Mouse (Mus musculus) frontal cortex, postnatal 25 days (tissue): ENCODE measurements at regions not wholly inside any gene's neighbourhood (a gene's known extent, or its start where the extent isn't known, plus 50 kb on each side); places are given as distances from the start of the nearest gene placed in this dataset.

Source experiments
- DNase-seq, 2 experiments: peaks; one replicate each; pipeline ENCODE4 v3.0.0; 2022; ENCODE audit warnings: low spot score in 2 of 2

DNA sequence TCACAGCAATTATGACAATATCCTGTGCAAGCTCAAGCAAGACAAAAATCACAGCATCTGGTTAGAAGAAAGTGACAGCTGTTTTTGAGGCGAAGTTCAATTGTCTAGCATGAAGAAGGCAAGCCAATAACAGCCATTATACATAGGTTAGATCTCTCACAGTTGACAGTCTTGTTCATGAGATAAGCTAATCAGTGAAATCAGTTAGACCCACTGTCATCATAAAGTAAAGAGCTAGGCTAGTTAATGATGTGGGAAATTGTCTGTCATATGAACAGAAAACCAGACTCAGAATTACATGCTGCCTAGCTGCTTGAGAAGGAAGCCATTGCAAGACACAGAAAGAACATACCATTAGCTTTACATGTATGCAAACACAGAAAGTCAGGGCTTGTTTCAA, 470.2 kb upstream of the 5930422O12Rik start:
- no peak for DNase-seq

DNA sequence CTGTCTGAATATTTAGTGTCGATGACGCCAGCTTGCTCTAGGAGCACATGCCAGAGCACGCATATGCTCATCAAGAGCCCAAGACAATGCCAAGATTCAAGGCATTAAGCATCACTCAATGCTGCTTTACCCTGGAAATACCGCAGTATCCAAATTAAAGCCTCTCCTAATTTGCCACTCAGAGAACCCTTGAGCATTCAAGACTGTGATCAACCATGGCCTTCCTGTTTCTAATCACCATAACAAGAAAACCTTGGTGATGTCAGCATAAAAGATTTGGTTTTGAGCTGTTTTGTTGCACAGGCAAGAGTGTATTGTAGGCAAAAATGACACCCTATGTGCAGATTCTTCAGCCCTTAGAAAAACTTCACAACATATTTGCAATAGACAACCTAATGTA, 469.7 kb upstream of the 5930422O12Rik start:
- DNase-seq, result no peak

DNA sequence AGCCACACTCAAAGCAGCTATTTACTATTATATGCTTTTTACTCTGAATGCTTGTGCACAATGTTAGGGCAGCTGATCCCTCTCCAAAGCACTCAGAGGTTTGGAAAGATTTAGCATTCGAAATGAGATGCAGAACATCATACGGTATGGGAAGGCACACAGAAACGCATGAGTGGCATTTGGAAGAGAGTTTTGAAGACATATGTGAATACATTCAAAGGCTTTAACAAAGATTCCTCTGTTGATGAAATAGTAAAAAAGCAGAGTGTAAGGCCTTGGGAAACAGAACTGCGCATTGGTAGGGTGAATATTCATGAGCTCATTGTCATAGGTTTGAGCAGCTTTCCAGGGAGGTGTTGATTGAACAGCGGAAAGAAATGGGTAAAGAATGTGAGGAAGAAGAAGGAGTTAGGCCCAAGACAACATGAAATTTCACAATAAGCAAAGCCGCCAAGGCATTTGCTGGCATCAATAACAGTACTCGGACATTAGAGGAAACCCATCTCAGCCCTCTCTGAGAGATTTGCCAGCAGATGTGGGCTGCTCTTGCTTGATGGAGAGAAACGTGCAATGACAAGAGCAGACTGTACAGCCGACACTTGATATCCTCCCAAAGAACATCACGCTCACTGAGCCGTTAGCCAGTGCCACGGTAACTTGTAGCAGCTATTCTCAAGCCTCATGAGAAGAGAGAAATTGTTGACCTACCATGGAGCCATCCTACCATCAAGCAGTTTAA, 469.0 kb upstream of the 5930422O12Rik start:
- no peak for DNase-seq

DNA sequence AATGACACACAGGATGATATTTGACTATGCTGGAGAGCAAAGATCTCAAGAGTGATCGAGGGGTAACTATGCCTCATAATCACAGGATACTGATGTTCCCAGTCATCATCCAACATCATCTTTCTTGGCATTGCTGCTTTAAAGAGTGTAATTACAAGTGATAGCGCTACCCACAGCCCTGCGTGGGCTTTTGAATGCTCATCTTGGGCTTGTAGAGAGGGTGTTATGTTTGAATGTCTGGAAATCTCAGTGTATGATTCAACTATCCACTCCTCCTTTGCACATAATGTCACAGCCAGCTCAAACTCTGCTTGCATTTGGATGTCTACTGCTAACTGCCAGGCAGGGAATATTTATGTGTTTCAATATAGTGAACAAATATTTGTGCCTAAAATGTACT, 438.3 kb upstream of the 5930422O12Rik start:
- peak in 1 of 2 experiments; percentile 11 for DNase-seq

DNA sequence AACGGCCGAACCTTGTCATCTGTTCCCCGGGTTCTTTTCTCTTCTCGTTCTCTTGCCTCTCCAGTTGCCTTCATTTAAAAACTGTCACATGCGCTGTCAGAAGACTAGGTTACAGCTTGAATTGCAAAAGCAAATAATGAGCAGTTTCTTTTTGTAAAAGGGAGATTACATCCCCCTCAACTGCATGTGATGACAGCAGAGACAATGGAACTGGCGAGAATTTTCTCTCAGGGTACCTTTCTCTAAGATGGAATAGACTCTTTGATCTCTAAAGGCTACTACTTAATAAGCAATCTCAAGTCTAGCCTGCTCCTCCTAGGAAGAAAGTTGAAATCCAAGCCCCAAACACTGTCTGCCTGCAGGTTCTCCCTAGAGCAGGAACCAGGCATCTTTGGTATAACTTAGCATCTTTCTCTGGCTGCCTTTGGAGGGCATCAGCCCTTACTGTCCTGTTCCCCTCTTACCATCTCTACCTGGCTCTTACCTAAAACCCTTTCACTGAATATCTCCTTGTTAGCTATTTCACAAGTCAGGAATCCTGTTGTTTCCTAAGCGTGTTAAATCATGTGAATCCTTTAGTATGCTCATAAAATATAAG, 424.4 kb upstream of the 5930422O12Rik start:
- DNase-seq, result no peak

DNA sequence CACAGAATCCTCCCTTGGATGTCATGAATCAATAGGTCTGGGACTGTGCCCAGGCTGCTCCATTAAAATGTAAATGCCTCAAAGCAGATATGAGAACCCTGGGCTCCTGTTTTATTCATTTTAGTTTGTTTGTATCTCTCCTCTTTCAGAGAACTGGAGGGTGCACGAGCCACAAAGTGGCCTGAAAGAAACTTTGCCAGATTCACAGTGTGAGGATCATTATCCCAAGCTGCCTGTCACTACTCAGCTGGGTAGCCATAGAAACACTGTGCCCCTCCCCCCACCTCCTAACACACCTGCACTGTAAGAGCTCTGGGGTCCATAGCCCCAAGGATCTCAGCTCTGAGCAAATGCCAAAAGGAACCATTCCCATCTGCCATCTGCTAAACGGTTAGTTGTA, 423.9 kb upstream of the 5930422O12Rik start:
- DNase-seq, result no peak

DNA sequence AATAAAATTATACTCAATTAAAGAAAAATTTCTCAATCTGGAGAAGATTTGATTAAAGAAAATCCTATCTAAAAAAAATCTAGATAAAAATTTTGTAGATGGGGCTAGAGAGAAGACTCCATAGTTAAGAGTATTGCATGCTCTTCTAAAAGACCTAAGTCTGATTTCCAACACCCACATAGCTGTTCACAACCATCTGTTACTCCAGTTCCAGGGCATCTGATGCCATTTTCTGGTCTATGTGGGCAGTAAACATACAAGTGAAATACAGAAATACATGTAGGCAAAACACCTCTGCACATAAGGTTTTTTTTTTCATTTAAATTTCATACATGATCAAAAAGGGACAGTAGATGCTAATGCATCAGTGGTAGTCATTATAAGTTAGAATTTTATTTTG, 418.4 kb upstream of the 5930422O12Rik start:
- DNase-seq, result no peak

DNA sequence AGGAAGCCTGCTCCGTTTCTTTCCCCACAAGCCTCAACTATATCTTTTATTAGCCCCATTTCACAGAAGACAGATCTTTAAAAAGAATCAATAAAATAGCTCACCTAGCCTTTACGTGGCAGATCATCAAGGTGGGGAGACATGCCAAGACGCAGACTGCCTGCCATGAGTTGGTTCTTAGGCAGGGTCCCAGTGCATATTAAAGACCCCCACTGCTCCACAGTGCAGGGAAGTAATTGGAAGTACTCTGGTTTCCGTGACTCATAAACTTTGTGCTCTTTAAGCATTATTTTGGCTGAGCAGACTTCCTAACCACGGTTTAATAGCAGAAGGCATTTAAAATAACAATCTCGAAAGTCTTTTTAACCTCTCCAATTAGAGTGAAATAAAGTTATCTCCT, 415.7 kb upstream of the 5930422O12Rik start:
- no peak for DNase-seq

DNA sequence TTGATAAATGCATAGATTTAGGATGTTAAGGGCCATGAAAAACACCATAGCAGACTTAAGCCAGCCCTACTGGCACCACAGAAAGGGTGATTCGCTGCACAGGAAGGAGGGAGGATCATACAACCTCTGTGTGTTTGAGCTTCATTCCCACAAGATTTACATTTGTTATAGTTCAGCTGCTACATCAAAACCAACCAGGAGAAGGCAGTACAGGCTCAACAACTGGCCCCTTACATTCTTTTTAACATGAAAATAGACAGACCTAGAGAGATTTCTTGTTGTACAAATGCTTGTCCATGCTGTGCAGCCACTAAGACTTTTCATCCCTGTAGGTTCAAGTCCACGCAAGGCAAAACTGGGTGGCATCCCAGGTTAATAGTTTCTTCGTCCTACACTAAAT, 412.6 kb upstream of the 5930422O12Rik start:
- DNase-seq, result no peak

DNA sequence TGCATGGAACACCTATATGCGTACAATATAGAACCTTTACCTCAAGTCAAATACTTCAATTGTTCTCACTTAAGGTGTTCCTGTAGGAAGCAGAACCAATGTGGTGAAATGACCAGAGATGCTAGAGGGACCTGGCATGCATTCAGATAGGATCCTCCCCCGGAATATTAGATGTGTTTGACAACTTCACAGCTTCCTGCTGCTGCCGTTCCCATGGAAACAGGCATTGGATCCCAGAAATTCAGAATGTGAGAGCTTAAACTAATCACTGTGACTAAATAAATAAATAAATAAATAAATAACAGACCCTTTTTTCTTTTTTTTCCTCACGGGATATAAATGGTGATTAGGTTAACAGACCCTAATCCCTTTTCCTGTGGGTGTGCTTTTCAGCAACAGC, 401.5 kb upstream of the 5930422O12Rik start:
- DNase-seq, result no peak

DNA sequence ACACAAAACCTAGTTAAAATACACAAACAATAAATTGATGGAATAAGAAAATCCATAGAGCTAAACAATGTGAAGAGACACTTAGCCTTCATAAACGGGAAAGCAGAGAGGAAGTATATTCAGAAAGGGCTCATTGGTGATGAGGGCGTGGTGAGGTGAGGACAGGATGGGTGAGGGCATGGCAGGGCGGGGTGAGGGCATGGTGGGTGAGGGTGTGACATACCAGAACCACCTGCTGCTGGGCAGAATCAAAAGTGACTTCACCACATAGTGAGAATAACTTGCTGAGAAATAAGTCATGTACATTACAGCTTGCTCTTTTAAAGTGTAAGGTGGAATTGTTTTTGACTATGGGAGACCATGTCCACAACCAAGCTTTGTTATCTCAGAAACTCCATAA, 399.1 kb upstream of the 5930422O12Rik start:
- no peak for DNase-seq

DNA sequence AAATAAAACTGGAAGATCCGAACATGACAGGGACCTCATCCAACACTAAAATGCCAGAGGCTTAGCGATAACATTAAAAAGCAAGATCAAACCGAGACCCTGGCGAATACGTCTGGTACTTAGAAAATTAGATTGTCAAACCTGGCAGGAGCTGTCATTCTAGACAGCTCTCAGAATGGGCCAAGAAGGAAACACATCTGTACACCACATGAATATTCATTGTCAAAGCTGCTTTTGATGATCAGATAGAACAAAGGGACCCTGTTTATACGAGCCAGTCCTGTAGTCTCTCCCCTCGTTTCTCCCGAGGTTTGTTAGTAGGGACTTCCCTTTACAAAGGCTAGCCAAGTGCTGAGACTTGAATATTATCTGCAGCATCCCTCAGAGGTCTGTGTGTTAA, 376.5 kb upstream of the 5930422O12Rik start:
- no peak for DNase-seq

DNA sequence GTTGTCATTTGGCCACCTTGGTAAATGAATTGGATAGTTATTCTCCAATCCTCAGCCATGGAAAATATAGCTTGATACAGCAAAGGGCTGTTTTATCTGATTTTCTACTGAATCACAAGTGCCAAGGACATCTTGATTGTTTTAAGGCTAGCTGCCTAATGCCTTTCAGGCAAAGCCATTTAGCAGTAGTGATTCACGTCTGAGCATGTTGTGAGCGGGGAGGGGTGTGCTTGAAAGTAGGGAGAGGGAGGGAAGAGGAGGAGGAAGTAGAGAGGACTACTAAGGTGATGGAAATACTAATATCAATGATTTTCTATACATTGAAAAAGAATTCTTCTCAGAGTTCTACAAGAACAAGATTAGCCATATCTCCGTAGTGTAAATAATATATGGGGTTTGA, 362.9 kb upstream of the 5930422O12Rik start:
- no peak for DNase-seq

DNA sequence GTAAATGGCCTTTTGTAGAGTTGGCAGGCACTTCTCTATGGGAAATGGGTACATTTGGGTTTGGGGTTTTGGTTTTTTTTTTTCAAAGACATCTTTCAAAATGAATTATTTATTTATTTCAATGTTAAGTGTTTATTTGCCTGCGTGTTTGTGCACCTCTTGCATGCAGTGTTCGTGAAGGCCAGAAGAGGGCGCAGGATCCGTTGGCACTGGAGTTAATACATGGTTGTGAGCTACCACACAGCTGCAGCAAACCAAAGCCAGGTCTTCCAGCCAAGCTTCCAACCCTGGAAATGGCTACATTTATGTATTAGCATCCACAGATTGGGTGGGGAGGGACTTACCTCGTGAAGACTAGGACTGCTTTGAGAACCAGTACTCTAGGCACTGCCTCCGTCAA, 362.3 kb upstream of the 5930422O12Rik start:
- no peak for DNase-seq

DNA sequence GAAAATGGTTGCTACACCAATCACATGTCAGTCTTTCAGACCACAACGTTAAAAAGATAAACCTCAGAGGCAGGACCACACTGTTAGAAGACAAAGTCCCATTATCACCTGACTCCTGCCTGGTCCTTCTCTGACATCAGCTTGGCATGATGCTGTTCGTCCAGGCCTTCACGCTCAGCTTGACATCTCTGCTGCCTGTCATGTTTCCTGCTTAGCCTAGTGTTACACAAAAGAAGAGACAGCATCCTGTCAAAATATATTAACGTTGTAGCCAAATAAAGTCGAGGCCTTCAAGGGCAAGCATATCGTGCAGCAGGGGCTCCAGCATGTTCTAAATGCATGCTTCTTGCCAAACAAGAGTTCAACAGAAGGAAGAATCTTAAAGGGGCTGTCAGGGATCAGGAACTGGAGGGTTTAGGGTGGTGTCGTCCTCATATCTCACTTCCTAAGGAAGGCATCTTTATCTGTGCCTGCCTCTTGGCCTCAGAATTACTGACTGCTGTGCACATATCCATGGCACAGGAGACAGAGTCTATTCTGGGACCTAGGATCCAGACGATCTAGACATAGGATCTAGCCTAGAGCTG, 361.0 kb upstream of the 5930422O12Rik start:
- DNase-seq, result no peak

DNA sequence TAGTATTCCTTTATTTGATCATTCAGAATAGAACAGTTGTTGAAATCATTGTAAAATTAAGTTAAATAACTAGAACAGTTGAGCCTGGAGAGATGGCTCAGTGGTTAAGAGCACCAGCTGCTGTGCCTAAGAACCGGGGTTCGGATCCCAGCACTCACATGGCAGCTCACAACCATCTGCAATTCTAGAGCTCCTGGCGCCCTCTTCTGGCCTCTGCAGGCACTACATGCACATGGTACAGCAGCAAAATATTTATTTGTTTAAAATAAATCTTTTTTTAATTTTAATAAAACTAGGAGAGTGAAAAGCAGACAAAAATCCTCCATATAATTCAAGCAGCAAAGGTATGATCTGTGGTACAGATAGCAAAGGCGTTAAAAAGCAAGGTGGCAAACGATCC, 360.0 kb upstream of the 5930422O12Rik start:
- DNase-seq, result no peak

DNA sequence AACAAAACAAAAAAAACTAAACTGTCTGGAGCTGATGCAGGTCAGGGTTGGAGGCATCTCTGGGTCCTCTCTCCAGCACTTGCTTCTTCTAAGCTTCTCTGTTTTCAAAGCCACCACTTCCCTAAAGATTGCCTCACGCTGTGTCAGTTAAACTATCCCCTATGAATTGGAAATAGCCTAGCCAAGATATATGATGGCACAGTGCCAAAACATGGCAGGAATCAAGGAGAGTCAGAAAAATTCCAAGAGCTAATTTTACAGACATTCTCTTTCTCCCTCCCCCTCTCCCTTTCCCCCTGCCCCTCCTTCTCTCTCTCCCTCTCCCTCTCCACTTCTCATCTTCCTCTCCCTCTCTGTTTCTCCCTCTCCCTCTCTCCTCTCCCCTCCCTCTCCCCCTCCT, 353.3 kb upstream of the 5930422O12Rik start:
- DNase-seq, result no peak

DNA sequence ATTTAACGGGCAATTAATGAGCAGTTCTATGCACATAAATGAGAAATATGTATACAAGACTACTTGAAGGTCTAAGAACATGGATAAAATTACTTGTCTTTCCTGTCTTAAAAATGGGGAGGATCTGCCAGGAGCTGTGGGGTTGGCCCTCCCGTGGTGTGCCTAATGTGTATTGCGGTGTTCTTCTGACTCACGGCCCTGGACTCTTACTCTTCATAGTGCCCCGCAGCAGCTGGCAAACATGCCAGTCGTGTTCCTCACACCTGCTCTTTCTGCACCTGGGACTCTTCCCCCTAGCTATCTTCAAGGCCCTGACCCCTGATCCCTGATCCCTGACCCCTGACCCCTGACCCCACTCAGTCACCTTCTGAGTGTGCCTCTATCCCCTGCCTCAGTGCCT, 352.3 kb upstream of the 5930422O12Rik start:
- no peak for DNase-seq

DNA sequence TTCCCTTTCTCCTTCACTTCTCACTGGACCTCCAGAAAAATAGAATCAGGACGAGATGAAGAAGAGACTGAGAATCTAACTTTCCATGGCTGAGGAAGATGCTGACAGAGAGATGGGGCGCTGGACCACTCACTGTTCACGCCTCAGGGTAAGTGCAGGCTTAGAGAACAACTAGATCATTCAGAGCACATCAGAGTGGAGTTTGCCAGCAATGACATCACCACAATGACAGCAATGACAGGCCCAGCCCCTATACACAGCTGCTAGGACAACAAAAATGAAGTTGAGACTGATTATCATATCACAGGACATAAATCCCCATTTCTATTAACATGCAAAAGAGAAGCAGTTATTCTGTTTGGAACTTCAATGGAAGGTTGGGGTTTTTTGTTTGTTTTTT, 350.4 kb upstream of the 5930422O12Rik start:
- DNase-seq, result no peak

DNA sequence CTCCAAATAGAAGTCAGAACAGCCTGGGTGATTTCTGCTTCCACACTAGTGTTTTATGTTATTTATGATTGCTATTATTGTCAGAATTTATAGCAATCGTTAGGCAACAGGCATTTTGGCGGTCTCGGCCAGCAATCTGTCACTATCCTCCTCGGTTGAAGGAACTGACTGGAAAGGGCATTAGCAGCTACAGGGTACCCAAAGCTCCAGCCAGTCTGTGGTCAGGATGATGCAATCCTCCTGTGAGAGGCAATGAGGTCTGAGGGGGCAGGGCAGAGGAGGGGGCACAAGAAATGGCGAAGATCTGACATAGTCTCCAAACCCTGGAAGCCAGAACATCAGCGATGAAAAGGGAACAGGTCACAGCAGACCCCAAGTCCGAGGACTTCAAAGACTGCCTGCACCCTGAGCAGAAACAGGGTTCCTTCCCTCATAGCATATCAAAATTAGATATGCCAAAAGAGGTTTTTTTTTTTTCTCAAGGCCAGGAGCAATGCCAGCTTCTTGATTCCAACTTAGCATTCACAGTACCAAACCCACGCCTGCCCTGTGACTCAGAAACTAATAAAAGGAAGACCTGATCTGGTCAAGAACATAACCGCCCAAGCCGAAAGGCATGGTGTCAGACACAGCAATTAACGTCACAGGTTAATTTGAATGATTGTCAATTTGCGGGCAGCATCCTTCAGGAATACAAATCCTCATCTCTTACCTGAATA, 348.5 kb upstream of the 5930422O12Rik start:
- no peak for DNase-seq

DNA sequence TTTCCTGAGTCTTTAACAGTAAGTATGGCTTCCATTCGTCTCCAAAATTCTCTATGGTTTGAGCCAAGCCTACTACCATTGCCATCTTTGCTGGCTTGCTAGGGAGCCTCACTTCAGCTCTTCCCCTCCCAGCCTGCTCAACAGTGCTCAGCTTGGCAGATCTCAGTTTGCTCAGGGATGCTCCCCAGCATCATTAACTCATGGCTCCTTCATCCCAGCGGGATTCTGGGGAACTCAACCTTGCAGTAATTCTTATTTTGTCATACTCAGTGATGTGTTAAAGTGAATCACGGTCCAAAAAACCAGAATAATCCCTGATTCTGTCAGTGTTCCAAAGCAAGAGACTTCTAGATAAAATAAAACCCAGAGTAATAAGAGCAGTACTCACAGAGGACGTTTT, 346.6 kb upstream of the 5930422O12Rik start:
- no peak for DNase-seq

DNA sequence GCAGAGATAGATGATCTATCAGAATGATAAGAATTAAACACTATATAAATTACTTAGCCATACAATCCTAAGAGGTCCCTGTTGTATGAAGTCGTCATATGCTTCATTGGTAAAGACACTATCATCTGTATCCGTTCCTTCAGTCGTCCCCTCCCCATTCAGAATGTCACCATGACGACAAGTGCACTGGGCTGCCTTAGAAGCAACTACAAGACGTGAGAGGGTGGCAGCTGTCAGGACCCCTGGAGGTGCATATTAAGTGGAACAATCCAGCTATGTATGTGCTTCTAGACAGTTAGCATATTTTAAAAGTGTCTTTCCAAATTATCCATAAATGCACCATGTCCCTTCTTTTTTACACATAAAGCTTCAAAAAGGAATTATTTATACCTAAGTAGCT, 343.0 kb upstream of the 5930422O12Rik start:
- DNase-seq, result no peak

DNA sequence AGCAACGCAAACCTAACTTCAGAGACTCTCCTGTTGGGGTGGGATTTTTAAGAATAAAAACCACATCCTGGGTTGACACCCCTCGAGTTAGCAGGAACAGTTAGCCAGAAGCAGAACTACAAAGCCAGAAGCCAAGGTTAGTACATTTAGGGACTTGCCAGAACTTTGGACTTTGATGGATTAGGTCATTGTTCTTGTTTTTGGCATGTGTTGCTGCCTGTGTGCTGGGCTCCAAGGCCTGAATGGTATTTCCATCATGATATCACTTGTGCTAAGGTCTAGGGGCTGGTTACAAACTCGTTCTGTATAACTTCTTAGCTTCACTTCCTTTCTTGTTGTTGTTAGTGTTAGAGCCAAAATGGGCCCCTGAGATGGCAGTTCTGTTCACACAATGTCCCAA, 338.8 kb upstream of the 5930422O12Rik start:
- no peak for DNase-seq
